Mouse (Mus musculus): ENCODE results near the gene Elmod3.

GRCm38 (mm10) chr6:72538562-72539031 lies 59.6 kb downstream of the Elmod3 start:
- no peak for TF ChIP-seq CTCF (IDR thresholded peaks at IDR 0.05; ENCODE audit: low read depth, low read length)
- no peak for TF ChIP-seq POLR2AphosphoS5 (IDR thresholded peaks at IDR 0.05; ENCODE audit: insufficient replicate concordance, low read depth, low read length)
- no peak for TF ChIP-seq GATA1 (IDR thresholded peaks at IDR 0.05; ENCODE audit: borderline replicate concordance, low read length)
